Mouse (Mus musculus) liver, embryonic 11.5 days (tissue): ENCODE data around the gene G0s2. TPM values are rescaled to one million over a fixed set of nuclear protein-coding genes. Genes with fewer than 3 reads are reported as not detected.

Source experiments
- ATAC-seq: fragments of 200-750 bp; cut with Nextera tagmentation; replicated peaks from 2 replicates; pipeline ENCODE4 v1.8.0; 2017; ENCODE audit warnings: moderate number of reproducible peaks, mild to moderate bottlenecking, moderate TSS enrichment, moderate library complexity; ENCODE audit not compliant: low FRiP score
- DNase-seq: peaks from one replicate; pipeline ENCODE4 v3.0.0-alpha.2; 2017; ENCODE audit warnings: low spot score
- H3K27ac ChIP-seq: fragments of 300-500 bp; sonication (generic); 2 replicates; pipeline ENCODE4 v1.5.1; 2014; ENCODE audit warnings: mild to moderate bottlenecking, low read depth, low read length, control low read depth
- H3K27me3 ChIP-seq: fragments of 300-500 bp; sonication (generic); replicated peaks from 2 replicates; pipeline ENCODE4 v1.6.1; 2014; ENCODE audit warnings: low read length, mixed read lengths; ENCODE audit not compliant: control insufficient read depth, insufficient read depth
- H3K36me3 ChIP-seq: fragments of 300-500 bp; sonication (generic); 2 replicates; pipeline ENCODE4 v1.6.1; 2014; ENCODE audit warnings: mild to moderate bottlenecking, low read length, moderate library complexity, mixed read lengths; ENCODE audit not compliant: control insufficient read depth, insufficient read depth
- H3K4me1 ChIP-seq: fragments of 300-500 bp; sonication (generic); replicated peaks from 2 replicates; pipeline ENCODE4 v1.6.1; 2014; ENCODE audit warnings: low read length, mixed read lengths; ENCODE audit not compliant: control insufficient read depth, insufficient read depth
- H3K4me2 ChIP-seq: fragments of 300-500 bp; sonication (generic); 2 replicates; pipeline ENCODE4 v1.6.1; 2014; ENCODE audit warnings: mild to moderate bottlenecking, control low read depth, moderate library complexity
- H3K4me3 ChIP-seq: fragments of 300-500 bp; sonication (generic); 2 replicates; pipeline ENCODE4 v1.5.1; 2014; ENCODE audit warnings: low read depth, low read length, control low read depth
- H3K9ac ChIP-seq: fragments of 300-500 bp; sonication (generic); 2 replicates; pipeline ENCODE4 v1.6.1; 2014; ENCODE audit warnings: low read depth, low read length, control low read depth
- H3K9me3 ChIP-seq: fragments of 300-500 bp; sonication (generic); 2 replicates; pipeline ENCODE4 v1.6.1; 2016; ENCODE audit warnings: low read length, inconsistent platforms, mixed read lengths; ENCODE audit not compliant: control insufficient read depth
- WGBS: fragments of 180-500 bp; shearing (Covaris S2); extraction: QIAGEN DNeasy Blood & Tissue Kit; methylation state at CpG from one replicate; pipeline ENCODE4 v1.1.7; 2014; 5-methylcytosine and 5-hydroxymethylcytosine counted together
- polyA plus RNA-seq: library from polyadenylated mRNA; unstranded; fragments of >200 nt; fragmentation: Nextera tagmentation; extraction: Ambion mirVana; gene quantifications from 2 replicates; pipeline ENCODE4 v1.2.1, GENCODE M21; 2014

G0s2 gene
- polyA plus RNA-seq, 1 experiment from 2014 or later = 33.3 TPM

DNA sequence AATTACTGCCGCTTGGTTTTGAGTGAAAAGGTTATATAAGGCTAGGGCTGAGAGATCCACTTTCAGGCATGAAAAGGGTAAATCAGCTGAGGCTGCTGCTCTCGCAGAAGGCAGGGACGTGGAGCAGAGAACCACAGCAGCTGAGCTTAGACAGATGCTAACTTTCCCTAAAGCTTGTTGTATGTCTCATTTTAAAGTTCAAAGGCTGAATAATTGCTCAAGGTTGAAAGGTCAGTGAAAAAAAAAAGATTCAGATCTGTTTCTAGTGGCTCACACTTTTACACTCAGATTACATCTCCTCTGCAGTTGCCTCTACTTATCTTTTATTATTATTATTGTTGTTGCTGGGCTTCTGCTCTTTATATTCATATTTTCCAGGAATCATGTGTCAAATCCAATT, 47.5 kb downstream of the G0s2 start:
- no peaks in the 10 kb centered on the region for H3K36me3 ChIP-seq
- WGBS = 65% methylated on average over 3 of the region's 3 CpGs
- ATAC-seq (no peak), DNase-seq (no peak)
- H3K27ac ChIP-seq = no peak overlapping the region
- H3K4me3 ChIP-seq = no peak overlapping the region
- H3K4me2 ChIP-seq = no peak overlapping the region
- H3K27me3 ChIP-seq = no peaks in the 10 kb centered on the region
- no peaks in the 10 kb centered on the region for H3K4me1 ChIP-seq
- no peak overlapping the region for H3K9ac ChIP-seq
- no peaks in the 10 kb centered on the region for H3K9me3 ChIP-seq

Other genes with a start within 250 kb of the G0s2 start
- gene Syt14, start 237.4 kb downstream of the G0s2 start, polyA plus RNA-seq = 2.3 TPM in 2 replicates
- gene Diexf, start 142.9 kb downstream of the G0s2 start, polyA plus RNA-seq = 9.3 and 10.7 TPM in 2 replicates
- 4.1 and 5.2 TPM in 2 replicates for gene Irf6, start 120.1 kb downstream of the G0s2 start, polyA plus RNA-seq
- 11.1 and 12.8 TPM in 2 replicates for gene A130010J15Rik, start 105.2 kb downstream of the G0s2 start, polyA plus RNA-seq
- gene Traf3ip3, start 71.5 kb downstream of the G0s2 start, polyA plus RNA-seq = 8.5 and 9.2 TPM in 2 replicates
- 0.15 and 0.48 TPM in 2 replicates for gene Lamb3, start 65.5 kb downstream of the G0s2 start, polyA plus RNA-seq
- gene Hsd11b1, start 9.1 kb downstream of the G0s2 start, polyA plus RNA-seq = 1.1 and 1.8 TPM in 2 replicates
- 3.3 TPM in 2 replicates for gene Camk1g, start 97.1 kb upstream of the G0s2 start, polyA plus RNA-seq